In the genomic region with DNA sequence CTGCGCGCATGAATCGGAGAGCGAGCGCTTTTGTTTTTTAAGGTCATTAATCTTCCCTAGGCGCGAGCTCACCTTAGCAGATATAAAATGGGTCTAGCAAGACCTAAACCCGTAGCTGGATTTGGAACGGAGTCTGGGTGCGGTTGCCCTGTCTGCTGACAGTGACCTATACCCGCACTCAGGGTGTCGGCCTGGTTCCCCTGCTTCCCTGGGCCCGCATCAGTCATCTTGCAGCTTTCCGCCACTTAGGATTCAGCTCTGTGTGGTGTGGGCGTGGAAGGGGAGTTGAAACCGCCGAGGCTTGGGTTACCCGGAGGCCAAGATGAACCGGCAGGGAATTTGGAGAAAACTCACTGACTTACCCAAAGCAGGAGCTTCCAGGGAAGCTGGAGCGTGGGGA, we compare ENCODE assay signal across 7 mouse cellular contexts. TPM values are rescaled to one million over a fixed set of nuclear protein-coding genes. Genes with fewer than 3 reads are reported as not detected.
DNase-seq lines count a peak whose midpoint lies in the region; ATAC-seq lines count a peak whose summit lies in the region.

No protein-coding gene starts in this region.

- intact Hi-C loops in left cerebral cortex, postnatal 25 days (cut with DNase I): loop anchor here (5.0 kb wide), 3 partner anchors 99 to 131 kb away; partner anchors contain the start of genes Gm10762, Slc20a1 and Zc3h6

- DNase-seq in adrenal gland, postnatal 10 days: peak; percentile 75
- DNase-seq in embryo, embryonic 10 days (ENCODE audit: low spot score): peak; percentile 76
- peak; percentile 41 for DNase-seq in gastrocnemius, postnatal 10 days
- DNase-seq in hindlimb bud, embryonic 11.5 days (ENCODE audit: extremely low spot score, low read depth, low spot score): peak; percentile 18
- peak; percentile 54 to 78 for DNase-seq in left cerebral cortex, postnatal 25 days (ENCODE audit: low spot score in 2 of 2)
- peak; percentile 47 for DNase-seq in right cerebral cortex, postnatal 4 days

- ATAC-seq in megakaryocyte progenitor cell, adult 5-6 weeks (replicated peaks; ENCODE audit: poor library complexity): peak; percentile 81

RNA-seq across cellular contexts. Expression of gene Ttl, which starts 0.6 kb away (rescaled TPM):
- 10 to 100 TPM in 1 of 2 experiments, 1 to 10 TPM in 1; 9.9 to 14.1 TPM for total RNA-seq in adrenal gland, postnatal 10 days (2021)
- 10 to 100 TPM in 1 of 2 experiments, 1 to 10 TPM in 1; 8.9 to 11.2 TPM for total RNA-seq in gastrocnemius, postnatal 10 days (2021)
- 10 to 100 TPM; 65.7 to 74.0 TPM for total RNA-seq in left cerebral cortex, postnatal 25 days (2021)
- 2.5 and 2.7 TPM in 2 replicates for total RNA-seq in megakaryocyte progenitor cell, adult 5-6 weeks (2015)
- 3.0 and 4.9 TPM in 2 replicates for total RNA-seq in megakaryocyte progenitor cell, adult 5-6 weeks (2017)

RNA-seq across cellular contexts. Expression of gene Vinac1, which starts 18.4 kb away (rescaled TPM):
- total RNA-seq in adrenal gland, postnatal 10 days (2021): under 1 TPM; 0.06 to 0.18 TPM
- under 1 TPM in 1 of 2 experiments, not detected in 1; 0.07 TPM for total RNA-seq in gastrocnemius, postnatal 10 days (2021)
- total RNA-seq in left cerebral cortex, postnatal 25 days (2021): under 1 TPM; 0.14 to 0.27 TPM
- total RNA-seq in megakaryocyte progenitor cell, adult 5-6 weeks (2015): not detected in 2 replicates
- total RNA-seq in megakaryocyte progenitor cell, adult 5-6 weeks (2017): not detected in 2 replicates

RNA-seq across cellular contexts. Expression of gene Polr1b, which starts 34.5 kb away (rescaled TPM):
- total RNA-seq in adrenal gland, postnatal 10 days (2021): 10 to 100 TPM; 16.6 to 19.8 TPM
- total RNA-seq in gastrocnemius, postnatal 10 days (2021): 10 to 100 TPM; 10.4 to 15.1 TPM
- 10 to 100 TPM; 17.8 to 22.1 TPM for total RNA-seq in left cerebral cortex, postnatal 25 days (2021)
- 19.9 and 24.2 TPM in 2 replicates for total RNA-seq in megakaryocyte progenitor cell, adult 5-6 weeks (2015)
- total RNA-seq in megakaryocyte progenitor cell, adult 5-6 weeks (2017): 40.6 and 42.3 TPM in 2 replicates

Comparison
In these comparisons a context has a peak if more than half of its experiments do, and no peak if none do; other contexts are left out.
1. Peak in every context shown above with its lines: DNase-seq and ATAC-seq.
2. DNase-seq: peak in every context shown above with its lines; median percentile 76 in embryo, embryonic 10 days; 75 in adrenal gland, postnatal 10 days; 66 in left cerebral cortex, postnatal 25 days; 47 in right cerebral cortex, postnatal 4 days; 41 in gastrocnemius, postnatal 10 days; 18 in hindlimb bud, embryonic 11.5 days.
3. RNA of gene Ttl, which starts 0.6 kb away (total RNA-seq): 65.7 to 74.0 TPM in left cerebral cortex, postnatal 25 days; 9.9 to 14.1 TPM in adrenal gland, postnatal 10 days, 8.9 to 11.2 TPM in gastrocnemius, postnatal 10 days and 2.5 to 4.9 TPM in megakaryocyte progenitor cell, adult 5-6 weeks; every median in the first group is over 4 times any median in the second.